Mouse (Mus musculus) cerebellum, postnatal 25 days (tissue): ENCODE measurements around the gene Ccr7.

Source experiments
- DNase-seq, 2 experiments: peaks; one replicate each; pipeline ENCODE4 v3.0.0; 2021; ENCODE audit warnings: mixed read lengths in 2 of 2

Ccr7 gene

DNA sequence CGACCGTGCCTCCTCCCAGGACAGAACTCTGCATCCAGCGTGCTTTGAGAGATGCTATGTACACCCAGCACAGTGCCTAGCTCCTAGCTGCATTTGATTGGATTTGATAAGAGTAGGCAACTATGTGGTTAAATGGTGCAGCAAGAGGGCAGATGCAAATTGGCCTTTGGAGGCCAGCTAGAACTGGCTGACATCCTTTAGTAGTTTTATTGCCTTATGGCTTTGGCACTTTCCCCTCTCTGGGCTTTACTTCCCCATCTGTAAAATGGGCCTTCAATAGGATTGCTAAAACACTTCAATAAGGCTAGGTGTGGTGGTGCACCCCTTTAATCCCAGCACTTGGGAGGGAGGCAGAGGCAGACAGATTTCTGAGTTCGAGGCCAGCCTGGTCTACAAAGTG is 17.9 kb downstream of the Ccr7 start:
- no peak for DNase-seq

DNA sequence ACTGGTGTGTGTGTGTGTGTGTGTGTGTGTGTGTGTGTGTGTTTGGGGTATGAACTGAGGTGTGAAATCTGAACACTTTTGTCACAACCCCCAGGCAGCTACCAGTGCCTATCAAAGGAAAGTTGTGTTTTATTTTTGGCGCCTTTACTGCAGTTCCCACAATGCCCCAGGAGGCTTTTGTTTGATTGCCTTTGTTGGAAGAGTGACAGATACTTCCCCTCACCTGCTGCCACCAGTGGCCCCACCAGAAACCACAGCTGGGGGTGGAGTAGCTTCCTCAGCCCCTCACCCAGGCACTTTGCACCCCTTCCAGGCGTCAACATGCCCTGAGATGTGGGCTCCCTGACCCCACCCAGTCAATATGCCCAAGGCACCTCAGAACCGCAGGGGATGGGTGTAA is 18.5 kb downstream of the Ccr7 start:
- DNase-seq = no peak

DNA sequence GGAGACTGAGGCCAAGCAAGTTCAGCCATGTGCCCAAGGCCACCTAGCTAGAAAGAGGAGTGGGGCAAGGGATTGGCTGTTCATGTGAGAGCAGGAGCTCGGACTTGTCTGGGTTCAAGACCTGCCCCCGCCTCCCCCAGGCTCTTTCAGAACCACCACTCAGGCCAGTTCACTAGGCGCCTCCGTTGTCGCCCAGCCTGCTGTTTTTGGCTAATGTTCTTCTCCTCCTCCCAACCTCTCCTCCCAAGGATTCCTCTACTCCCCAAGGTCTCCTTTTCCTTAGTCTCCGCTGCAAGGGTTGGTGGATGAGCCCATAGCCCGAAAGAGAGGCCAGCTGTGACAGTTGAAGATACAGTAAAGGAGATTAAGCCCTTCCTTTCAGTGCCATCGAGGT is 19.8 kb downstream of the Ccr7 start:
- no peak for DNase-seq

DNA sequence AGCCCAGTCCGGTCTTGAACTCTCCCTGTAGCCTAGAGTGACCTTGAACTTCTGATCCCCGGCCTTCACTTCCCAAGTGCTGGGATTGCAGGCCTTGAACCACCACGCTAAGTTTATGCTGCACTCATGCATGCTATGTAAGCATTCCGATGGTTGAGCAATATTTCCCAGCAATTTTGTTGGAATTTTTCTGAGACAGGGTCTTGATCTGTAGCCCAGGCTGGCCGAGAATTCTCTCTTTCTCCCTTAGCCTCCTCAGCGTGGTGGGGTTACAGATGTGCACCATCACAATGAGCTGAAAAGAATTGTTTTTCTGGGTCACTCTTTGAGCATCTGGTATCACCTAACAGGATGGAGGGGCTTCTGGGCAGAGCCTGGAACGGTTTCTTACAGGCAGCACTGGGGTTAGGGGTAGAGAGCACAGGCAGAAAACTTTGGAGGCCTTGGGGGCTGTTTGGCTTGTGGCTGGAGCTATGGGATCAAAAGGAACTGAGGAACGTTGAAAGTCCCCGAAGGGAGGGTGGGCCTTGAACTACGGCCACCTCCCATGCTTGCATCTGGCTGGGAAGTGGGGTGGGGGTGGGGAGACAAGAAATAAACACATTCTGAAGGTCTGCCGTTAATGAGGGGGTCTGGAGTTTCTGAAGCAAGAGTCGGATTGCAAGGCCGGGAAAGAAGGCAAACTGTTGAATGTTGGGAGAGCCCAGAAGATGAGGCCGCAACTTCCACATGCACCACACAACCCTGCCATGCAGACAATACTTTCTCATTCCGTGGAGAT is 20.4 kb downstream of the Ccr7 start:
- DNase-seq = no peak

DNA sequence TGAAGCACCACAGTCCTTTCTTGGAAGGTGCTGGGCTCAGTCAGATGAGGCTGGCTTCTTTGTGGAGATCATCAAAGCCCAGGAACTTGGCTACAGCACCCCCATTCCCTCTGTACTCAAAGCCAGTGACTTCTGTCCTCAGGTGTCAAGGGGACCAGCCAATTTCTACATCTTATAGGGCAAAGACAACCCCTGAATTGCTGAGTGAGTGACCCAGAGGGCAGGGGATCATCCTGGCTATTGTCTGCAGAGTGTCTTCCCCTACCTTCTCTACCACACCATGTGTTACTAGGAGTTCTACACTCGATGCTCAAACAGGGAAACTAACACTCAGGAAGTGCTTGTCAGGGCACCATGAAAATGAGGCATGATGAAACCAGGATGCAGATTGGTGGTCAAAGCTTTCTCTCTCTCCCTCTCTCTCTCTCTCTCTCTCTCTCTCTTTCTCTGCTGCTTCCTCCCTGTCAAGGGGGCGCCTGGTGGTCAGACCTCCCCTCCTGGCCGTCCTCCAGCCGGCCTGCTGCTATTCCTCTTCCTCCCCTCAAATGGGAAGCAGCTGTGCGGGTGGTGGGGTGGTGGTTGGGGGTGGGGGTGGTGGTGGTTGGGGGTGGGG is 21.5 kb downstream of the Ccr7 start:
- DNase-seq = no peak

DNA sequence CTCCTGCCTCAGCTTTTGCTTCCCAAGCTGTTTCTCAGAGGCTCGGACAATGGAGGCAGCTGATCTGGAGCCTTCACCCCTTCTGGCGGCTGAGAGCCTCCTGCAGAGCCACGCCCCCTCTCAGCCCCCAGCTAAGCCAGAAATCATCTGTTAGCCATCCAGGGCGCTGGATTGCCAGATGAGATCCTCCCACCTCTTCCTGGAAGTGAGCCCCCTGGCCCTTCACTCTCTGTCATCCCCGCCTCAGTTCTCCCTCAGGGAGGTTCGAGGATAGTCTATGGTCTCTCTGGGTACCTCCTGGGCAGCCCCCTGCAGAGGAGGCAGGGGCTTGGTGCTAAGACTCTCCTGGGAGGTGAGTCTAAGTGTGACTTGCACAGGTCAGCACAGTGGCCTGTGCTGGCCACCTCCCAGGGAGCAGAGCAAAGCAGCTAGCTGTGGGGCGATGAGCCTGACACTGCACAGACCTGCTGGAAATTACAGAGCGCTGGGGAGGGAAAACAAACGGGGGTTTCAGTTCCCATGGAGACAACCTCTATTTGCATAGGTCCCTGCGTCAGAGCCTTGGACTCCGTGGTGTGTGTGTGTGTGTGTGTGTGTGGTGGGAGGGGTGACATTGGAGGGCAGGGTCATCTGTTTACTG is 22.7 kb downstream of the Ccr7 start:
- no peak for DNase-seq

DNA sequence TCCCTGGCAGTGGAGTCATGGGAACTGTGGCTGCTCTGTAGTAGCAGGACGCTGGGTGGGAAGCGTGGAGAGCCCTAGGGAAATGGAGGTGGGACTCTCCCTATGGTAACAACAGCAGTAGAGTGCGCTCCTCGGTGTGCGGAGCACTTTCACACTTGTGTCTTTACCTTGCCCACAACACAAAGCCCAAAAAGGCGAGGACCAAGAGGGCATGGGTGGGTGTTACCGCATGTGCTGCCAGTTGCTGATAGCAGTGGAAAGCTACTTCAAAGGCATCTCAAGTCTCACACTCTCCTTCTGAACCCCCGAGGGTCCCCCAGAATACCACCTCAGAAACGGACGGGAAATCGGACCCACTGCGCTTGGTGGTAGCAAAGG is 23.4 kb downstream of the Ccr7 start:
- DNase-seq = no peak

DNA sequence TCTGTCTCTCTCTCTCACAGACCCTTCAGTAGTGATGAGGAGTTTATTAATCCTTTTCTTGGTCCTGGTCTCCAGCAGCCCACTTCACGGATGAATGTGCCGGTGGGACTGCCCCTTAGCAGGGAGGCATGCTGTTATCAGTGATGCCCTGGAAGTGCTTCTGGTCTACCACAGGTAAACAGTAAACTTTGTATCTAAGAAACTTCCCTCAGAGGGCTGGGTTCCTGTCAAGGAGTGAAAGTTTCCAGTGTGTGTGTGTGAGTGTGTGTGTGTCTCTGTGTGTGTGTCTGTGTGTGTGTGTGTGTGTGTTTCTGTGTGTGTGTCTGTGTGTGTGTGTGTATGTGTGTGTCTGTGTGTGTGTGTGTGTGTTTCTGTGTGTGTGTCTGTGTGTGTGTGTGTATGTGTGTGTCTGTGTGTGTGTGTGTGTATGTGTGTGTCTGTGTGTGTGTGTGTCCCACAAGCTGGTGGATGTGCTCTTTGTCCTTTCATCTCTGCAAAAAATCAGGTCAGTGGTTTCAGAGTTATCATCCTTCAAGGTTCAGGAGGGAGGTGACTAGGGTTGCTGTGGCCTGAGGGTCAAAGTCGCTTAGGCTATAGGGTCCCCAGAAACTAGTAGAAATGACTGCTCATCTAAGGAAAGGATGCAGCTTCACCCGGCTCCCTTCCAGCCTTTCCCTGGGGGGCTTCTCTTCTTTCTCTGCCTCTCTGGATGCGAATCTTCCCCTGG is 24.0 kb downstream of the Ccr7 start:
- DNase-seq = no peak

DNA sequence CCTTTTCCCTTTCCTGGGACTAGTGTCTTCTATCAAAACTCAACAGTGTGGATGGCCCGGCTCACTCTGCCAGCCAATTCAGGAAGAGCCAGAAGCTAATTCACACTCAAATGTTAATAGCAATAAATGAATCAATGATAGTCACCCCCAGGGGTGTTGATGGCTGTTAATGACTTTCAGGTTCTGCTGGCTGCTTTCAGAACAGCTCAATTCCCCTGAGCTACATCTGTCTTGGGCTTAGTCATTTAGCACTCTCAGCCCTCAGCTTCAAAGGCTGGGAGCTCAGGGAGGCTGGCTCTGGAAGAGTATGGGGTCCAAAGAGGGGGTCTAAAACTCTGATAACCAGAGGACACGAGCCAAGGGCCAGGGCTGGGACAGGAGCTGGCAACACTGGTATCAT is 25.6 kb downstream of the Ccr7 start:
- no peak for DNase-seq

DNA sequence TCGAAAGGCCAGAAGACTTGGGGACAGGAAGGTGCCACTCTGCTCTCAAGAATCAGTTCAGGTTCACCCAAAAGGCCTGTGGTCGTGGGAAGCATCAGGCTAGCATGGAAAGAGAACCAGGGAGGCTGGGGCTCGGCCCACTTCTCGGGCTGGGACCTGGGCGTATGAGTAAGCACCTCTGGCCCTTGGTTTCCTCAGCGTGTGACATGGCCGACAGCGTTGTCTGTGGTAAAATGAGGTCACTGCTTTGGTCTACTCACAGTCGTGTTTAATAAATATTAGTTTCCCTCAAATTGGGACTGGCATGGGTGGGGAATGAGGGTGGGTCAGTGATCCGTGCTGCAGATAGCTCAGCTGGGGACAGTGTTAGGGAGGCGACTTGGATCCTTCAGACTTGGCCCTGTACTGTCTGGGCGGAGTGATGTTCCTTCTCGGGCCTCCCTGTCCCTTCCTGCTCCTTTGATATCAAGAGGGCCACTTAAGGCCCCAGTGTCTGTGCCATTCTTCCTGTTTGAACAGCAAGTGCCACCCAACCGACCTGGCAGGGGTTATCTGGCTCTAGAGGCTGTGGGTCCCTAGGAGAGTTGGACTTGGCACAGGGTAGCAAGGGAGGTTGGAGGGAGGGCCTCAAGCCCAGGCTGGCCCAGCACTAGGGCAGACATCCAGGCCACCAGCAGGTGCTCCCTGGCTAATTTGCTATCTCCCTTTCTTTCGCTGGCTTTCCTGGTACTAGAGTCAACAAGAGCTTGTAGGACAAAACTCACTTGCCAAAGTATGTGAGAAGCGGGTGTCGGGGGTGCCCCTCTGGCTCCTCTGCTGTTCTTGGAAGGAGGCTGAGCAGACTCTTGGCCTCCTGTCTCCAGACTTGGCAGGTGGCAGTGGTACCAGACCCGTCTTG is 26.8 kb downstream of the Ccr7 start:
- DNase-seq = peak; percentile 37 to 54

DNA sequence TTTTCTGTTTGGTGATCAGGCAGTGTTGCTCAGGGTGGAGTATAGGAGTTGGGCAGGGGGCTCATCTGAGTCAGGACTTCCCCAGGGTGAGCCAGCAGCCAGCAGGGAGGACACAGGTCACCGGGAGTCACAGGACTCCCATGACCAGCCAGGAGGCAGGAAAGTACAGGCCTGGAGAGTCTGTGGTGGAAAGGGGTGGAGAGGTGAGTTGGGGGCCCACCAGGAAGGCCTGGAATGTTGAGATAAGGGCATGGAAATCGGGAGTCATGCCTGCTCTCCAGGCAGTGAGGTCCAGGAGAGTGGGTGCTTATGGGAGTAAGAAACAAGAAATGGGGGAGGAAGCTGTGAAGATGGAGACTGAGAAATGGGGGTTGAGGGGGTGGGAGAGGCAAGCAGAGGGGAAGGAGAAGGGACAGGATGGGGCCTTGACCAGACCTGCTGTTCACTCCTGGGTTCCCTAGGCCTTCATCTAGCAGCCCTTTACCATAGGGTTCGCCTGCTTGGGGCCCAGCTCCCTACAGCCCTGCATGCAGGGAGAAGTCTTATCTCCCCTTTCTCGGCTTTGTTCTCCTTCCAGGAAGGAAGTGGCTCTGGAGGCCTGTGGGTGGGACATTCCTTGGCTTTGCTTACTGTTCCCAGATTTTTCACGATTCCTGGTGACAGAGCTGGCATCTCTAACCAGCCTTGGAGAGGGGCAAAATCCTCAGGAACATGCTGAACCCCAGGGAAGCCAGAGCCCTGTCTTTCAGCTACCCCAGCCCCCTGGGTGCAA is 28.2 kb downstream of the Ccr7 start:
- no peak for DNase-seq

DNA sequence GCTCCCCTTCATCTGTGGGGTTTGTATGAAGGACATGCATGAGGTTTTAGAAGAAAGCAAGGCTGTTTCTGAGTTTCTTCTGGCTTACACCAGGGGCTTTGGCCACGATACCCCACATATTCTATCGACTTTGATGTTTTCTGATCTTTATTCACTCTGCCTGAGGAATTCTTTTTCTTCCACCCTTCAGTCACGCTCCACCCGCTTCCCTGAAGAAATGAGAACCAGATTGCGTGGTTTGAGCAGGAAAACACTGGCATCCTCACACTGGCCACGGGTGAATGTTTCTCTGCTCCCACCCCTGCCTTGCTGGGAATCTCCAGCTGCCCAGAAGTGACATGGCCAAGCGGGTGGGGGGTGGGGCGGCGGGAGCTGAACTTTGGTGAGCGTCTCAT is 30.2 kb downstream of the Ccr7 start:
- no peak for DNase-seq

DNA sequence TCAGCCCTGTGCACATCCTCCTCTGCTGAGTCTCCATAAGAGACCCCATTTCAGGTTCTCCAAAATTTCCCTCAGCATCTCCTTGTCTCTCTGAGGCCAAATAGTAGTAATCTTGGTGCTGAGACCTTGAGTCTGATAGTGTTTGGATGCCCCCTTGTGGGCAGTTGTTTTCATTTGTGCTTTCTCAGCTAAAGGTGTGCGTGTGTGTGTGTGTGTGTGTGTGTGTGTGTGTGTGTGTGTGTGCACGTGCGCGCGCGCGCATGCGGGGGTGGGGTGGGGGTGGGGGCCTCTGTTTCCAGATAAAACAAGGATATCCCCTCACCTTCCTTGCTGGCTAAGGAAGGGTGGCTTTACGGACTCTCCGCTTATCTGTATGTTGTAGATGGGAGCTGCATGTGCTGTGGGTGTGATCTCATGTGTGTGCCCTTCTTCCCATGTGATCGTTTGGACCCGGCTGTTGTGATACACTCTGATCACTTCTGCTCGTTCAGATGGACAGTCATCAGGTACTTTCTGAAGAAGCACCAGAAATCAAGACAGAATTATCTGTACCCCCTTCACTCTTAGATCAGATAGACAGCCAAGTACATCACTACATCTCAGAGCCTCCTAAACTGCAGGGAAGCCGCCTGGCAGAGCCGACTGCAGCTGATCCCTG is 30.8 kb downstream of the Ccr7 start:
- peak; percentile 35 to 68 for DNase-seq

DNA sequence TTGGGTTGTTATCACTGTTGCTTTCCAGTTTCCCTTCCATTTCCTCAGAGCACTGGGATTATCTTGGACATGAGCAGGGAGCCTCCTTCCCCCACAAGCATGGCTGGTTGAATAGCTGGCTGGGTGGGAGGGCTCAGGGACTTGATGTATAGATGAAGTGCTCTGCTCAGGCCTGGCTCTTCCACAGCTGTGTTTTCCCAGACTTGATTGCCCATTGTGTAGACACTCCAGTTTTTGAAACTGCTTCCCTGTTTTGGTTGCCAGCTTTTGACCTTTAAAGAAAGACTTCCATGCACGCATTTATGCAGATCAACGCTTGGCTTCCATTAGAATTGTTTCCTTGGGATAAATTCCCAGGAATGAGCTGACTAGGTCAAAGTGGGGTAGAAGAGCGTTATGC is 32.2 kb downstream of the Ccr7 start:
- DNase-seq = no peak

DNA sequence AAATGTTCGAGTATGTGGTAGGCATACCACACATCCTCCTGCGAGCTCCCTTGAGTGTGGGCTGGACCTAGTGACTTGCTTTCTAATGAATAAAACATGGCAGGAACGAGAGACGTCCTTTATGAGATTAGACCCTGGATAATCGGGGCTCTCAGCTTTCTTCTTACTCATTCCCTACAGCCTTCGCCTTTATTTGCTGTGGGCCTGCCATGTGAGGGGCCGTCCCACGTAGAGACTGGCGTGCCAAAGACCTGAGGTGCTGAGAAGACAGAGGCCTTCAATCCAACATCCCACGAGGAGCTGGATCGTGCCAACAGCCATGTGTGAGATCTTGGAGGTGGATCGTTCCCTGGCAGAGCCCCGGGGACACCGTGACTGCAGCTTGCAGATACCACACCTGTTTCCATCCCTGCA is 33.7 kb downstream of the Ccr7 start:
- no peak for DNase-seq

DNA sequence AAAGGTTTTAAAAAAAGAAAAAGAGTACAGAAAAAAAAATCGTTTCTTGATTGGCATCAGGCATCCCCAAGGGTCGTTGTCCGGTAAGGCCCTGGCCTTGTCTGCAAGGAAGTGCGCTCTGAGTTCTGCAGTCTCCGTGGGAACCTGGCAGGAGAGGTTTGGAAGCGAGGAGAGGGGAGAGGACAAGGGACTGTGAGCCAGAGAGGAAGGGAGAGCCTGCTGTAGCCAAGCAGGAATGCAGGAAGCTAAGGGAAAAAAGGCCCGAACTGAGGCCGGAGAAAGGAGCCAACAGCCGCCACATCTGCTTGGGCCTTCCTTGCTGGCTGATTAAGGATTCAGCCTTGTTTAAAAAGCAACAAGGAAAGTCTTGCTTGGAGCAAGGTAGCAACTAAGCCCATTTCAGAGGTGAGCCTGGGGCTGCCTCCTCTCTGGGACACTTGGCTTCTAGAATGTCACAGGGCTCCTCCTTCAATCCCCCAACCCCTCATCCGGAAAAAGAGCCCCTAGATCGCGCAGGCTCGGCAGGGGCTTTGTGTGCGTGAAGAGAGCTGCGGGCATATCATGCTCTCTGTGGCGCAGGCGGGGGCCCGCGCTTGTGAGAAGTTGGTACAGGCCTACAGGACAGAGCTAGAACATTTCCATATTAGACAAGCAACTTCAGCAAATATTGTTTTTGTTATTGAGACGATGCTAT is 34.2 kb downstream of the Ccr7 start:
- DNase-seq = no peak

DNA sequence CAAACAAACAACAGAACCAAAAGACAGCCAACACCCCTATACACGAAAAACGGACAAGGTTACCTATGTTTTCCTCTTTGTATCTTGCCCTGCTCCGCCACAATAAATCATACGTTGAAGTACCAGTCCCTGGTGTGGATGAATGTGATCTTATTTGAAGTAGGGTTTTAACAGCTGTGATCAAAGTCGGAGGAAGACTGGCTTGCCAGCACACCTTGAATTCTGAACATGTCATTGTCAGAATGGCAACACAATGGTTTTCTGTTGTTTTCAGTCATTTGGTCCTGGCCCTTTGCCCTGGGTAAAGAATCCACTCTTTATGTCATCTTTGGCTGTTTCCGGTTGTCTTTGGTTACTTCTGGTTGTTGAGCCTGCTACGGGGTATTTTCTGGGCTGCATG is 35.9 kb downstream of the Ccr7 start:
- DNase-seq = no peak

DNA sequence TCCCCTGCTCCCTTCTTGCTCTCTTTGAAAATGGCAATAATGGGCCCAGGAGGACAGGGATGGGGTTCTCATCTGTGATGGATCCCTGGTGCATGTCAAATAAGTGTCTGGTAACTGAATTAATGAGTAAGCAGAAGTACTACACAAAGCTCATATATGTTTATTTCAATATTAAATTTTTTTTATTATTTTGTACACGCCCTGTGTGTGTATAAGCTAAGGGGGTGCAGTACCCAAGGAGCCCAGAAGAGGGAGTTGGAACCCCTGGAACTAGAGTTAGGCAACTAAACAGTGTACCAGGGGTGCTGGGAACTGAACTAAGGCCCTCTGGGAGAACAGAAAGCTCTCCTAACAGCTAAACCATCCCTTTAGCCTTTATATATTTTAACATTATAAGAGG is 36.5 kb downstream of the Ccr7 start:
- no peak for DNase-seq

DNA sequence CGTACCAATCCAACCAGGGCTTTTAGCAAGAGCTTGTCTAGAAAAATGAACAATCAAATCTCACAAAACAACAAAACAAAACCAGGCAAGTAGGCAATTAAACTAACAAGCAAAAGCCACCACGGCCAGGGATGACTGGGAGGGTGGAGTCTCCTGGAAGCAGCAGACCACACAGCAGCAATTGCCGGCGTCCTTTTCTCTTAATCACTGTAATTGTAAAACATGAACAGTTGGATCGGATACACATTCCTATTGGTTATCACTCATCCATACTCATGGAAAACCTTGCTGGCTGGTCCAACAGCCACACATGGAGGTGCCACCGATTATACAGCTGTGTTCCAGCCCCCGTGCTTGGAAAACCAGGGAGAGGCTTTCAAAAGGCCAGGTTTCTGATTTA is 37.0 kb downstream of the Ccr7 start:
- DNase-seq = no peak

DNA sequence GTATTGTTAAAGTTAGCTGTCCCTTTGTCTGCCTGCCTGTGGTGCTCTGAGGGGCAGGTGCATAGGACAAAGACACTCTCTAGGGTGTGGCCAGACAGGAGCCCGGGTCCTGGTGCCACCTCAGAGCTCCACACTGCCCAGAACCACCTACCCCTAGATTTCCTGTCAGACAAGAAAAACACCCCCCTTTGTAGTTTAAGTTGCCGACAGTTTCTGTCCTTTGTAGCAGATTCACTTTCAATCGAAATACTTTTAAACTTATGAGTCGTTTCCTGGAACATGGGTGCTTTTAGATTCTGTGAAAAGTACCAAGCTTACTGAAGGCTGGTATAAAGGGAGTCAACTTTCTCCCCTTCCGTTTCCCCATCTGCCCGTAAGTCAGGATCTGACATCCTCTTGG is 38.9 kb downstream of the Ccr7 start:
- no peak for DNase-seq

DNA sequence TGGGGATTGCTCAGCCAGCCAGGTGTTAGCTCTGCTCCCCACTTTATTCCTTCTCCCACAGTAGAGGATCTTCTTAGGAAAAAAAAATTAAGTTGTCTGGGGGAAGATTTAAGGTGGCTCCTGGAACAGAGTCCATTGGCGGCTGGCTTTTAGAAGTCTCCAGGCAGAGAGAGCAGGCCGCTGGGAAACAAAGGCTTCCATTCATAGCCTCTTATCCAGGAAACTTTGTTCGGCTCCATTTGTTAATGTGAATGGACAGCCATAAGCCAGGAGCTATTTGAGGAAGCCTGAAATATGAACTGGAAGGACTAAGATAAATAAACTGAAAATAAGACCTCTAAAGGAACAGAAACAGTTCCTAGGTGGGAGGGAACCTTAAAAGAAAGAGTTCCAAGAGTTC is 41.8 kb downstream of the Ccr7 start:
- no peak for DNase-seq
